Comparison of ENCODE assay signal across 8 mouse cellular contexts in the genomic region with DNA sequence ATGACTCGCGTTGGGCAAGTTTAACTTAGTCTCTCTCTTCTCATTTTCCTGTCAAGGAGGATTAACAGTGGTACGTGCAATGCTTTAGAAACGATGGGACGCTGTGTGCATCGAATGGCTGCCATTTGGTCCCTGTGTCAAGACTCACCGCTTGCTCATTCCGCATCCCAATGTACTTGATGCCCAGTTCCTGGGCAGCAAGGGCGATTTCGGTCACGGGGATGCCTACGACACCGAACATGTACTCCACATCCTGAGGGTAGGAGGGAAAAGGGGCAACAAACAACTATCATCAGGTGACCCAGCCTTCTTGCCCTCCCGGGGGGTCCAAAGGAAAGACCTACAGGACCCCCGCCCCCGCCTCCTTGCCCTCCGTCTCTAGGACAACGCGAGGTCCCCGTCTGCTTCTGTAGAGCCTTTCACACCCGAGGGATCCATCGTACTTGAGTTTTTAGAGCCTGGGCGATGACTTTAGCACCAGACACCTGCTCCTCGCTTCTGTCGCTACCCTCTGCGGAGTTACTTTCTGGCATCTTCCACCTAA. TPM values are rescaled to one million over a fixed set of nuclear protein-coding genes. Genes with fewer than 3 reads are reported as not detected.
DNase-seq lines count a peak whose midpoint lies in the region; ATAC-seq and TF ChIP-seq lines count a peak whose summit lies in the region.

A gene (minus strand): TSS at position 533 of the 544 bp plus-strand sequence.

- no peak for DNase-seq in heart, postnatal 4 days
- no peak for DNase-seq in MEL (ENCODE audit: low read depth, low spot score)
- DNase-seq in forebrain, embryonic 14.5 days (ENCODE audit: low spot score): peak; percentile 17
- DNase-seq in liver, embryonic 13.5 days: no peak
- DNase-seq in testis, postnatal 10 days (ENCODE audit: low spot score): peak; percentile 61
- DNase-seq in adrenal gland, adult (ENCODE audit: inconsistent age in 2 of 2, low spot score in 1 of 2): no peak
- no peak for DNase-seq in spleen, adult 18-20 months

- ATAC-seq in heart, embryonic 13.5 days (ENCODE audit: extremely low read depth, insufficient number of reproducible peaks, low FRiP score, low TSS enrichment): peak; percentile 9; the same call in 1 of the 2 replicates
- peak; percentile 49 for ATAC-seq in forebrain, embryonic 14.5 days
- peak; percentile 2; the same call in 1 of the 2 replicates for ATAC-seq in liver, embryonic 13.5 days (ENCODE audit: low read depth)

- no peaks in the 10 kb centered on the region for H3K36me3 ChIP-seq in heart, embryonic 13.5 days
- peaks cover 0 to 11% of the 10 kb centered on the region in 2 experiments; a peak in 2 of 4 replicates for H3K36me3 ChIP-seq in MEL (ENCODE audit: control insufficient read depth in 1 of 2, insufficient read depth in 2 of 2, low read length in 2 of 2)
- no peaks in the 10 kb centered on the region for H3K36me3 ChIP-seq in forebrain, embryonic 14.5 days (ENCODE audit: control insufficient read depth, insufficient read depth, low read length)
- H3K36me3 ChIP-seq in liver, embryonic 13.5 days: no peaks in the 10 kb centered on the region; the same call in 1 of the 2 replicates

- H3K9me3 ChIP-seq in heart, embryonic 13.5 days: no peaks in the 10 kb centered on the region
- H3K9me3 ChIP-seq in MEL (replicated peaks; ENCODE audit: insufficient read depth, low read length): no peaks in the 10 kb centered on the region
- H3K9me3 ChIP-seq in forebrain, embryonic 14.5 days (replicated peaks; ENCODE audit: control insufficient read depth, low read length): no peaks in the 10 kb centered on the region
- H3K9me3 ChIP-seq in liver, embryonic 13.5 days (replicated peaks): no peaks in the 10 kb centered on the region

- H3K27me3 ChIP-seq in heart, embryonic 13.5 days (replicated peaks): no peaks in the 10 kb centered on the region
- no peaks in the 10 kb centered on the region for H3K27me3 ChIP-seq in MEL (ENCODE audit: control insufficient read depth in 1 of 2, insufficient read depth in 2 of 2, low read length in 2 of 2)
- H3K27me3 ChIP-seq in forebrain, embryonic 14.5 days (replicated peaks; ENCODE audit: control insufficient read depth, insufficient read depth, low read length): no peaks in the 10 kb centered on the region
- H3K27me3 ChIP-seq in liver, embryonic 13.5 days: no peaks in the 10 kb centered on the region

- peak within 1 kb of the TSS; percentile 81 for H3K4me3 ChIP-seq in heart, embryonic 13.5 days
- peak within 1 kb of the TSS; percentile 74 to 88 for H3K4me3 ChIP-seq in MEL (ENCODE audit: control insufficient read depth in 1 of 2, insufficient read depth in 1 of 2, low read depth in 2 of 2, low read length in 2 of 2)
- peak within 1 kb of the TSS; percentile 65 for H3K4me3 ChIP-seq in forebrain, embryonic 14.5 days (ENCODE audit: low read depth, low read length)
- peak within 1 kb of the TSS; percentile 78 for H3K4me3 ChIP-seq in liver, embryonic 13.5 days (replicated peaks)

- TF ChIP-seq RAD21 in MEL (IDR thresholded peaks at IDR 0.05; ENCODE audit: low read depth, low read length): no peak

- TF ChIP-seq POLR2A in MEL (IDR thresholded peaks at IDR 0.05; ENCODE audit: control insufficient read depth in 1 of 2, insufficient read depth in 1 of 2, low read depth in 1 of 2, low read length in 2 of 2, poor library complexity in 1 of 2): peak in 1 of 2 experiments; percentile 1; a peak in 1 of 4 replicates

- H3K4me1 ChIP-seq in heart, embryonic 13.5 days: peaks cover 15% of the 10 kb centered on the region
- H3K4me1 ChIP-seq in MEL (ENCODE audit: control insufficient read depth in 1 of 2, insufficient read depth in 2 of 2, low read length in 2 of 2): peaks cover 11 to 19% of the 10 kb centered on the region in 2 experiments; a peak in 3 of 4 replicates
- H3K4me1 ChIP-seq in forebrain, embryonic 14.5 days (ENCODE audit: control insufficient read depth, insufficient read depth, low read length): peaks cover 11% of the 10 kb centered on the region
- peaks cover 23% of the 10 kb centered on the region for H3K4me1 ChIP-seq in liver, embryonic 13.5 days (replicated peaks)

- TF ChIP-seq CTCF in MEL (IDR thresholded peaks at IDR 0.05 in 2 of 3, conservative IDR thresholded peaks at IDR 0.05 in 1 of 3; ENCODE audit: control insufficient read depth in 1 of 3, insufficient read depth in 1 of 3, low read depth in 2 of 3, low read length in 3 of 3, poor library complexity in 1 of 3, severe bottlenecking in 1 of 3): no peak

- peak within 1 kb of the TSS; percentile 87 for H3K9ac ChIP-seq in heart, embryonic 13.5 days
- peak within 1 kb of the TSS; percentile 76 for H3K9ac ChIP-seq in MEL (ENCODE audit: control insufficient read depth, low read depth, low read length, poor library complexity, severe bottlenecking)
- peak within 1 kb of the TSS; percentile 66 for H3K9ac ChIP-seq in forebrain, embryonic 14.5 days (ENCODE audit: low read length)
- peak within 1 kb of the TSS; percentile 87 for H3K9ac ChIP-seq in liver, embryonic 13.5 days

- WGBS in heart, embryonic 13.5 days: 4% methylated on average over 26 of the region's 26 CpGs
- 3% methylated on average over 26 of the region's 26 CpGs for WGBS in forebrain, embryonic 14.5 days
- 6% methylated on average over 26 of the region's 26 CpGs for WGBS in liver, embryonic 13.5 days (ENCODE audit: insufficient replicate concordance)

- H3K27ac ChIP-seq in heart, embryonic 13.5 days (replicated peaks): peak within 1 kb of the TSS; percentile 90
- peak within 1 kb of the TSS; percentile 88 for H3K27ac ChIP-seq in MEL (ENCODE audit: control insufficient read depth, low read depth, low read length)
- H3K27ac ChIP-seq in forebrain, embryonic 14.5 days (ENCODE audit: low read depth, low read length): peak within 1 kb of the TSS; percentile 77
- peak within 1 kb of the TSS; percentile 88 for H3K27ac ChIP-seq in liver, embryonic 13.5 days

- peak within 1 kb of the TSS; percentile 92 for H3K4me2 ChIP-seq in heart, embryonic 13.5 days
- peak within 1 kb of the TSS; percentile 90 for H3K4me2 ChIP-seq in forebrain, embryonic 14.5 days (ENCODE audit: low read length)
- peak within 1 kb of the TSS; percentile 92 for H3K4me2 ChIP-seq in liver, embryonic 13.5 days

- no peak for TF ChIP-seq EP300 in MEL (IDR thresholded peaks at IDR 0.05; ENCODE audit: low read depth in 1 of 2, low read length in 2 of 2)

- H3K79me2 ChIP-seq in MEL (ENCODE audit: control insufficient read depth, insufficient read depth, low read length, poor library complexity): no peaks in the 10 kb centered on the region; the same call in none of the 2 replicates

TF ChIP-seq in MEL, 35 proteins besides CTCF, POLR2A, EP300 and RAD21:
- TF ChIP-seq E2F4 (IDR thresholded peaks at IDR 0.05; ENCODE audit: borderline replicate concordance, low read depth, low read length) (no peak), ZMIZ1 (IDR thresholded peaks at IDR 0.05; ENCODE audit: low read depth, low read length) (no peak), NELFE (IDR thresholded peaks at IDR 0.05; ENCODE audit: low read depth, low read length) (0 out of 2 replicates have a peak, but pooled peaks have one; percentile 21)

RNA-seq across cellular contexts. Expression of the gene that starts here (rescaled TPM):
- polyA plus RNA-seq in heart, embryonic 13.5 days (2015; fragmentation: Nextera tagmentation; extraction: Ambion mirVana): 2.1 TPM in 1 of 2 replicates, not detected in the other
- 1 to 10 TPM in 1 of 2 experiments, not detected in 1; 2.8 TPM for total RNA-seq in heart, postnatal 4 days (2021)
- total RNA-seq in MEL (2012; rRNA removed): not detected in 2 replicates
- polyA plus RNA-seq in MEL (2012; ENCODE audit: insufficient read depth in 1 of 2, insufficient read length in 2 of 2, low read depth in 1 of 2, low replicate concordance in 2 of 2, missing spikeins in 1 of 2): under 1 TPM in 1 of 2 experiments, not detected in 1; 0.14 TPM
- polyA plus RNA-seq in forebrain, embryonic 14.5 days (2014; fragmentation: Nextera tagmentation; extraction: Ambion mirVana): not detected in 2 replicates
- polyA plus RNA-seq in liver, embryonic 13.5 days (2015; fragmentation: Nextera tagmentation; extraction: Ambion mirVana): 0.69 TPM in 1 of 2 replicates, not detected in the other

Comparison
In these comparisons a context has a peak if more than half of its experiments do, and no peak if none do; other contexts are left out.
1. Peak in DNase-seq, ATAC-seq, H3K4me3 ChIP-seq, H3K27ac ChIP-seq, H3K9ac ChIP-seq and H3K4me2 ChIP-seq in forebrain, embryonic 14.5 days; RNA of the gene not detected or under 1 TPM.
2. Peak in ATAC-seq, H3K4me3 ChIP-seq, H3K27ac ChIP-seq, H3K9ac ChIP-seq and H3K4me2 ChIP-seq in liver, embryonic 13.5 days; RNA of the gene not detected or under 1 TPM.